Mouse (Mus musculus) lung, postnatal 0 days (tissue): Measurements from ENCODE around the gene Herpud1.

ENCODE experiments used
- CTCF ChIP-seq: IDR thresholded peaks from 2 replicates; pipeline ENCODE4 v1.5.1; 2016; ENCODE audit warnings: antibody characterized with exemption, mild to moderate bottlenecking
- EP300 ChIP-seq: IDR thresholded peaks from 2 replicates; pipeline ENCODE4 v1.6.1; 2016; ENCODE audit warnings: antibody characterized with exemption, mild to moderate bottlenecking, control low read depth

GRCm38 (mm10) chr8:94436900-94437299, 50.7 kb downstream of the Herpud1 start:
- no peak for TF ChIP-seq EP300
- TF ChIP-seq CTCF = no peak
